Mouse (Mus musculus): ENCODE measurements around the gene Olfr791. TPM values are rescaled to one million over a fixed set of nuclear protein-coding genes. Genes with fewer than 3 reads are reported as not detected.

Gene Olfr791
- total RNA-seq (2015; ENCODE audit: low replicate concordance) (not detected in 2 replicates), total RNA-seq (2017; ENCODE audit: low replicate concordance) (not detected in 2 replicates)

DNA sequence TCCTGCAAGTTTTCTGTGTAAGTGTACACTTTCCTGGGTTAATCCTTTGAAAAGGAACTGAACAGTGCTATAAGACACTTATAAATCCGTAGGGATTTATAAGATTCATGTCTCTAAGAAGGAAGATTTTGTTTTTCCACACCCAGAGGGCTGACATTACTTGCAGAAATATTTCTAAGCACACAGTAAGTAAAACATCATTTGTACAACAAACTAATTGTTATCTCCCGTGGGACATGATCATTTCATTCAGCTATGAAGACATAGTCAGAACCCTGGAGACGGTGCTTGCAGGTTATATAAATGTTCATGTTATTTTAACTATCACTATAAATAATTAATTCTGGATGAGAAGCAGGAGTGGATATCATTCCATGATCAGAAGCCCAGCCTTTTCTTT lies at the start of gene Olfr791:
TSS of gene Olfr791 (plus strand) at position 301 of the 400 bp plus-strand sequence.
- no peak for ATAC-seq (replicated peaks; ENCODE audit: low FRiP score, poor library complexity, severe bottlenecking)

GRCm38 (mm10) chr10:129473256-129473655 lies 48.3 kb upstream of the Olfr791 start:
- no peak for ATAC-seq (replicated peaks; ENCODE audit: low FRiP score, poor library complexity, severe bottlenecking)

DNA sequence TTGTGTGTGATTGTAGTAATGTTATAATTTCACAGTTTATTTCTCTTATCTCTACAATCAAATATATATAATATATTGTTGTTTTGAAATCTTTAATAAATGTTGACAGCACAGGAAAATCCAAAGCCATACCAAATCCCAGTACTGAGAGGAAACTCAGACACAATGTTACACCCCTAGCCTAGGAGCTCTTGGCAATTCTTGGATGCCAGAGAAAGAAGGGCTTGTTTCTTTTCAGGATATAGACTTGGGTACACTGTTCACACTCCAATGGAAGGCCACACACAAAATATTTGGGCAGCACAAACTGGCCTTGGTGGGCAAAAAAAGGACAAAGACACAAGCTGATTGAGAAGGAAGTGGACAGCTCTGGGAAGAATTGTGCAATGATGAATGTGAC lies 47.9 kb upstream of the Olfr791 start:
- ATAC-seq (replicated peaks; ENCODE audit: low FRiP score, poor library complexity, severe bottlenecking): no peak

DNA sequence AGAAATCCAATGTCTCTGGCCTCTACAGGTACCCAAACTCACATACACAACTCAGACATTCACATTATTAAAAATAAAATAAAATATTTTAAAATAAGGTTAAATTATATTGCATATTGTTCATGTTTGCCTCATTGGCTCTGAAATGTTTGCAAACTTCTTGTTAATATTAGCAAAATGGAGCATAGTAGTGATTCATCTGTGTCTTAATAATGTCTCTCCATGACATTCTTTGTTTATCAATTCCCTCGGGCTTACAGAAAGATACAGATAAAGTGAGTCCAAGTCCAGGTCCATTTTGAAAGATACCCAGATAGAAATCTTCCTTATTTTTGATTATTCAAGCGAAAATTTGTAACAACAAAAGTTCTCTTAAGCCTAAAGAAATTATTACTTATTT lies 37.1 kb upstream of the Olfr791 start, which contains the start of gene Olfr789:
TSS of gene Olfr789 (plus strand) at position 301 of the 400 bp plus-strand sequence.
- no peak for ATAC-seq (replicated peaks; ENCODE audit: low FRiP score, poor library complexity, severe bottlenecking)

- ATAC-seq (replicated peaks; ENCODE audit: low FRiP score, poor library complexity, severe bottlenecking): no peak
These were observed 31.5 kb upstream of the Olfr791 start for GRCm38 (mm10) chr10:129490101-129490500.

DNA sequence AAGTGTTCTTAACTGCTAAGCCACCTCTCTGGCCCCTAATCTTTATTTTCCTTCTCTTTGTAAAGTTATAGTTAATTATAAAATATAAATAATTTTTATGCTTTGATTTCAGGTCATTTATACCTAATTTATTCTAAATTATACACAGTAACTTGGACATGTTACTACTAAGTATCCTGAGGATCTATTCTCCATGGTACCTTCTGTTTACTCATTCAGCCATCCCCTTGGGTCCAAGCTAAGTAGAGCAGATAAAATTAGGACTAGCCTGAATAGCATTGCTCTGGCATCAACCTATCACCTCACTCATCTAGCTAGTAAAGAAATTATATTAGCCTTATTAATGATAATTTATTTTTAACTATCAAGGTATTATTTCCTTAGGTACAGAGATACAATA lies 23.4 kb upstream of the Olfr791 start, which contains the start of gene Olfr790:
TSS of gene Olfr790 (plus strand) at position 301 of the 400 bp plus-strand sequence.
- no peak for ATAC-seq (replicated peaks; ENCODE audit: low FRiP score, poor library complexity, severe bottlenecking)

DNA sequence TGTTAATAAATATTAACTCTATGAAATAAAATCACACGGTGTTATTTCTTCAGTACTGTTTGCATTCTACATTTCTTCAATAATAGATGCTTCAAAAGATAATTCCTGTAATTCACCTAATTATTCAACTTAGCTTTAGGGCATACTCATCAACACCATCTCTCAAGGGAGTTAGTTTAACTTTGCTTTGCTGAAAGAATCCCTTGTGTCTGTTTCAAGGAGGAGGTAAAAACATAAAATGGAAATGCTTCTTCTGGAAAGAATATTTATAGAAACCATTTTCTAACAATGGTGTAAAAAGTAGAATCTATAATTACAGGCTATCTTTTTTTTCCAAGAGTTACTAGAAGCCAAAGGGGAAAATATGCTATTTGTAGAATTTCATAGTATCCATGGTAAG lies 17.3 kb downstream of the Olfr791 start, which contains the start of gene Olfr792:
TSS of gene Olfr792 (plus strand) at position 301 of the 400 bp plus-strand sequence.
- no peak for ATAC-seq (replicated peaks; ENCODE audit: low FRiP score, poor library complexity, severe bottlenecking)

GRCm38 (mm10) chr10:129549354-129549753 lies 27.8 kb downstream of the Olfr791 start:
- no peak for ATAC-seq (replicated peaks; ENCODE audit: low FRiP score, poor library complexity, severe bottlenecking)

- no peak for ATAC-seq (replicated peaks; ENCODE audit: low FRiP score, poor library complexity, severe bottlenecking)
These were observed 45.8 kb downstream of the Olfr791 start, which contains the start of gene Olfr794 for GRCm38 (mm10) chr10:129567355-129567754. Gene Olfr794, plus strand, starts transcription at chr10:129567655.

DNA sequence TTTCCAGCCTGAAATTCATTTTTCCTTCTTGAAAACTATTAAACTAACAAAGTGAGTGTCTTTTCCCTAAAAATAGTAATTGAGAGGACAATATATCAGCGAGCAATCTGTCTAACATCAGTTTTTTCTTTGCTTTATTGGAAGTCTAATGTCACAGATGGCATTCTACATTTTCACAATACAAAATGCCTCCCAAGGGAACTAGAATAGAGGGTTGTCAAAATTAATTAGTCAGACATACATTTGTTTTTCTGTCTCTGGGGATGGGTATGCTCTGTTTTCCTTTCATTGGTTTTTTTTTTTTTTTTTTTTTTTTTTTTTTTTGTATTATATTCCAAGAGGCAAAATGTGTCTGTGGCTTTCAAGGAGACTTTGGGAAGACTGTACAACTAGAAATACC lies 55.5 kb downstream of the Olfr791 start:
- no peak for ATAC-seq (replicated peaks; ENCODE audit: low FRiP score, poor library complexity, severe bottlenecking)

Other genes starting within 250 kb of the Olfr791 start
- gene Olfr780, start 203.7 kb upstream of the Olfr791 start, total RNA-seq (2015; ENCODE audit: low replicate concordance): not detected in 2 replicates
- gene Olfr780, start 203.7 kb upstream of the Olfr791 start, total RNA-seq (2017; ENCODE audit: low replicate concordance): 0.42 TPM in 1 of 2 replicates, not detected in the other
- gene Olfr781, start 192.9 kb upstream of the Olfr791 start, total RNA-seq (2015; ENCODE audit: low replicate concordance): not detected in 2 replicates
- not detected in 2 replicates for gene Olfr781, start 192.9 kb upstream of the Olfr791 start, total RNA-seq (2017; ENCODE audit: low replicate concordance)
- gene Olfr782, start 172.9 kb upstream of the Olfr791 start, total RNA-seq (2015; ENCODE audit: low replicate concordance): not detected in 2 replicates
- gene Olfr782, start 172.9 kb upstream of the Olfr791 start, total RNA-seq (2017; ENCODE audit: low replicate concordance): not detected in 2 replicates
- gene Olfr784, start 137.7 kb upstream of the Olfr791 start, total RNA-seq (2015; ENCODE audit: low replicate concordance): 0.19 and 0.21 TPM in 2 replicates
- gene Olfr784, start 137.7 kb upstream of the Olfr791 start, total RNA-seq (2017; ENCODE audit: low replicate concordance): 0.14 TPM in 1 of 2 replicates, not detected in the other
- gene Olfr785, start 116.4 kb upstream of the Olfr791 start, total RNA-seq (2015; ENCODE audit: low replicate concordance): not detected in 2 replicates
- gene Olfr785, start 116.4 kb upstream of the Olfr791 start, total RNA-seq (2017; ENCODE audit: low replicate concordance): not detected in 2 replicates
- gene Olfr786, start 94.5 kb upstream of the Olfr791 start, total RNA-seq (2015; ENCODE audit: low replicate concordance): not detected in 2 replicates
- not detected in 2 replicates for gene Olfr786, start 94.5 kb upstream of the Olfr791 start, total RNA-seq (2017; ENCODE audit: low replicate concordance)
- gene Olfr787, start 59.9 kb upstream of the Olfr791 start, total RNA-seq (2015; ENCODE audit: low replicate concordance): 0.77 TPM in 1 of 2 replicates, not detected in the other
- not detected in 2 replicates for gene Olfr787, start 59.9 kb upstream of the Olfr791 start, total RNA-seq (2017; ENCODE audit: low replicate concordance)
- not detected in 2 replicates for gene Olfr788, start 50.8 kb upstream of the Olfr791 start, total RNA-seq (2015; ENCODE audit: low replicate concordance)
- not detected in 2 replicates for gene Olfr788, start 50.8 kb upstream of the Olfr791 start, total RNA-seq (2017; ENCODE audit: low replicate concordance)
- not detected in 2 replicates for gene Olfr789, start 37.0 kb upstream of the Olfr791 start, total RNA-seq (2015; ENCODE audit: low replicate concordance)
- gene Olfr789, start 37.0 kb upstream of the Olfr791 start, total RNA-seq (2017; ENCODE audit: low replicate concordance): not detected in 2 replicates
- not detected in 2 replicates for gene Olfr790, start 23.3 kb upstream of the Olfr791 start, total RNA-seq (2015; ENCODE audit: low replicate concordance)
- gene Olfr790, start 23.3 kb upstream of the Olfr791 start, total RNA-seq (2017; ENCODE audit: low replicate concordance): not detected in 2 replicates
- not detected in 2 replicates for gene Olfr792, start 17.4 kb downstream of the Olfr791 start, total RNA-seq (2015; ENCODE audit: low replicate concordance)
- gene Olfr792, start 17.4 kb downstream of the Olfr791 start, total RNA-seq (2017; ENCODE audit: low replicate concordance): not detected in 2 replicates
- not detected in 2 replicates for gene Olfr794, start 45.9 kb downstream of the Olfr791 start, total RNA-seq (2015; ENCODE audit: low replicate concordance)
- not detected in 2 replicates for gene Olfr794, start 45.9 kb downstream of the Olfr791 start, total RNA-seq (2017; ENCODE audit: low replicate concordance)
- gene Olfr796, start 90.8 kb downstream of the Olfr791 start, total RNA-seq (2015; ENCODE audit: low replicate concordance): not detected in 2 replicates
- not detected in 2 replicates for gene Olfr796, start 90.8 kb downstream of the Olfr791 start, total RNA-seq (2017; ENCODE audit: low replicate concordance)
- gene Olfr798, start 106.1 kb downstream of the Olfr791 start, total RNA-seq (2015; ENCODE audit: low replicate concordance): not detected in 2 replicates
- gene Olfr798, start 106.1 kb downstream of the Olfr791 start, total RNA-seq (2017; ENCODE audit: low replicate concordance): not detected in 2 replicates
- gene Olfr799, start 115.7 kb downstream of the Olfr791 start, total RNA-seq (2015; ENCODE audit: low replicate concordance): not detected in 2 replicates
- gene Olfr799, start 115.7 kb downstream of the Olfr791 start, total RNA-seq (2017; ENCODE audit: low replicate concordance): not detected in 2 replicates
- gene Olfr800, start 135.9 kb downstream of the Olfr791 start, total RNA-seq (2015; ENCODE audit: low replicate concordance): not detected in 2 replicates
- not detected in 2 replicates for gene Olfr800, start 135.9 kb downstream of the Olfr791 start, total RNA-seq (2017; ENCODE audit: low replicate concordance)
- gene Olfr801, start 152.1 kb downstream of the Olfr791 start, total RNA-seq (2015; ENCODE audit: low replicate concordance): not detected in 2 replicates
- gene Olfr801, start 152.1 kb downstream of the Olfr791 start, total RNA-seq (2017; ENCODE audit: low replicate concordance): not detected in 2 replicates
- not detected in 2 replicates for gene Olfr802, start 166.4 kb downstream of the Olfr791 start, total RNA-seq (2015; ENCODE audit: low replicate concordance)
- 0.14 TPM in 1 of 2 replicates, not detected in the other for gene Olfr802, start 166.4 kb downstream of the Olfr791 start, total RNA-seq (2017; ENCODE audit: low replicate concordance)
- gene Olfr803, start 172.5 kb downstream of the Olfr791 start, total RNA-seq (2015; ENCODE audit: low replicate concordance): not detected in 2 replicates
- gene Olfr803, start 172.5 kb downstream of the Olfr791 start, total RNA-seq (2017; ENCODE audit: low replicate concordance): not detected in 2 replicates
- gene Olfr804, start 181.4 kb downstream of the Olfr791 start, total RNA-seq (2015; ENCODE audit: low replicate concordance): not detected in 2 replicates
- 0.28 TPM in 1 of 2 replicates, not detected in the other for gene Olfr804, start 181.4 kb downstream of the Olfr791 start, total RNA-seq (2017; ENCODE audit: low replicate concordance)
- not detected in 2 replicates for gene Olfr805, start 207.6 kb downstream of the Olfr791 start, total RNA-seq (2015; ENCODE audit: low replicate concordance)
- gene Olfr805, start 207.6 kb downstream of the Olfr791 start, total RNA-seq (2017; ENCODE audit: low replicate concordance): not detected in 2 replicates
- gene Olfr806, start 220.1 kb downstream of the Olfr791 start, total RNA-seq (2015; ENCODE audit: low replicate concordance): not detected in 2 replicates
- gene Olfr806, start 220.1 kb downstream of the Olfr791 start, total RNA-seq (2017; ENCODE audit: low replicate concordance): 0.56 TPM in 1 of 2 replicates, not detected in the other
- gene Olfr807, start 236.0 kb downstream of the Olfr791 start, total RNA-seq (2015; ENCODE audit: low replicate concordance): not detected in 2 replicates
- not detected in 2 replicates for gene Olfr807, start 236.0 kb downstream of the Olfr791 start, total RNA-seq (2017; ENCODE audit: low replicate concordance)
- gene Olfr808, start 243.7 kb downstream of the Olfr791 start, total RNA-seq (2015; ENCODE audit: low replicate concordance): not detected in 2 replicates
- not detected in 2 replicates for gene Olfr808, start 243.7 kb downstream of the Olfr791 start, total RNA-seq (2017; ENCODE audit: low replicate concordance)

All from erythroblast, adult 5-6 weeks (primary cell).